Mouse (Mus musculus) heart, embryonic 11.5 days (tissue): ENCODE results near the gene Ampd3. TPM values are rescaled to one million over a fixed set of nuclear protein-coding genes. Genes with fewer than 3 reads are reported as not detected.

Experiments
- ATAC-seq: fragments of 200-750 bp; cut with Nextera tagmentation; replicated peaks from 2 replicates; pipeline ENCODE4 v1.8.0; 2017; ENCODE audit warnings: moderate library complexity; ENCODE audit not compliant: insufficient number of reproducible peaks, low FRiP score, low TSS enrichment
- H3K27ac ChIP-seq: fragments of 300-500 bp; sonication (generic); 2 replicates; pipeline ENCODE4 v1.5.1; 2014; ENCODE audit warnings: mild to moderate bottlenecking, low read depth, low read length
- H3K27me3 ChIP-seq: fragments of 300-500 bp; sonication (generic); 2 replicates; pipeline ENCODE4 v1.6.1; 2014; ENCODE audit warnings: mild to moderate bottlenecking, low read length, mixed read lengths; ENCODE audit not compliant: control insufficient read depth, insufficient read depth
- H3K36me3 ChIP-seq: fragments of 300-500 bp; sonication (generic); 2 replicates; pipeline ENCODE4 v1.6.1; 2014; ENCODE audit warnings: mild to moderate bottlenecking, low read length, moderate library complexity, mixed read lengths; ENCODE audit not compliant: control insufficient read depth, insufficient read depth
- H3K4me1 ChIP-seq: fragments of 300-500 bp; sonication (generic); 2 replicates; pipeline ENCODE4 v1.6.1; 2014; ENCODE audit warnings: low read length; ENCODE audit not compliant: control insufficient read depth, insufficient read depth
- H3K4me2 ChIP-seq: fragments of 300-500 bp; sonication (generic); 2 replicates; pipeline ENCODE4 v1.6.1; 2014; ENCODE audit warnings: mild to moderate bottlenecking, moderate library complexity
- H3K4me3 ChIP-seq: fragments of 300-500 bp; sonication (generic); 2 replicates; pipeline ENCODE4 v1.5.1; 2014; ENCODE audit warnings: low read depth, low read length
- H3K9ac ChIP-seq: fragments of 300-500 bp; sonication (generic); 2 replicates; pipeline ENCODE4 v1.6.1; 2014; ENCODE audit warnings: mild to moderate bottlenecking, low read depth, low read length, moderate library complexity
- H3K9me3 ChIP-seq: fragments of 300-500 bp; sonication (generic); replicated peaks from 2 replicates; pipeline ENCODE4 v1.6.1; 2016; ENCODE audit warnings: low read length; ENCODE audit not compliant: control insufficient read depth
- WGBS: fragments of 180-500 bp; shearing (Covaris S2); extraction: QIAGEN DNeasy Blood & Tissue Kit; methylation state at CpG from one replicate; pipeline ENCODE4 v1.1.7; 2014; ENCODE audit not compliant: insufficient replicate concordance; 5-methylcytosine and 5-hydroxymethylcytosine counted together
- polyA plus RNA-seq: library from polyadenylated mRNA; unstranded; fragments of >200 nt; fragmentation: Nextera tagmentation; extraction: Ambion mirVana; gene quantifications from 2 replicates; pipeline ENCODE4 v1.2.1, GENCODE M21; 2014

Gene Ampd3
- polyA plus RNA-seq, 1 experiment from 2014 or later: 8.9 TPM

DNA sequence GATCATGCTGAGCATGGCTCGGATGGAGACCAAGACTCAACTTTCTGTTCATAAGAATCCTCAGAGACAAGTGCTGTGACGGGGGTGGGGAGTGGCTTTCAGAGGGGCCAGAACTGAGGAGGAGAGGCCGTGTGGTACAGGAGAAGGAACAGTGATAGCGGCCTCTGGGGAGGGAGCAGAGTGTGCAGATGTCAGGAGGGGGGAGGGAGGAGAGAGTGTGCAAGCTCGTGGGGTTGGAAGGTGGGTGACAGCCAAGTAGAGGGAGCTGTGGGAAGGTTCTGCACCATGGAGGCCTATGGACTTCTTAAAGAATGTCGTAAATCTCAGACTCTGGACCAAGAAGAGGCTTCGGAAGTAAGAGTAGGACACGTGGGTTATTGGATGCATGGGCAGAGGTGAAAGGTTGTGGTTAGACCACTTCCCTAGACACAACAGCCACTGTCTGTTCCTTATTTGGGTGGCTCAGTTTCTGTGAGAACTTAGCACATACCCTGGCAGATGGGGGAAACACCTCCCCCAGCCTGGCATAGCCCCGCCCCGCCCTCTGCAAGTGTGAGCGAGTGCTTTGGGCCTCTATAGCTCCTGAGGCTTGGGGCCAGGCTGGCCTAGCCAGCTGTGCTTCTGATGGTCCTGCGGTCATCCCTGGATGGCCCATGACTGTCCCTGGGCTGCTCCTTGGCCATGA is 28.5 kb downstream of the Ampd3 start:
- WGBS: 69% methylated on average over 12 of the region's 12 CpGs
- Histone ChIP-seq H3K27ac (no peak overlapping the region), H3K9ac (no peak overlapping the region), H3K9me3 (no peaks in the 10 kb centered on the region), H3K4me1 (no peaks in the 10 kb centered on the region), H3K4me2 (no peak overlapping the region), H3K27me3 (no peaks in the 10 kb centered on the region), H3K4me3 (no peak overlapping the region), H3K36me3 (no peaks in the 10 kb centered on the region)
- ATAC-seq: no peak

DNA sequence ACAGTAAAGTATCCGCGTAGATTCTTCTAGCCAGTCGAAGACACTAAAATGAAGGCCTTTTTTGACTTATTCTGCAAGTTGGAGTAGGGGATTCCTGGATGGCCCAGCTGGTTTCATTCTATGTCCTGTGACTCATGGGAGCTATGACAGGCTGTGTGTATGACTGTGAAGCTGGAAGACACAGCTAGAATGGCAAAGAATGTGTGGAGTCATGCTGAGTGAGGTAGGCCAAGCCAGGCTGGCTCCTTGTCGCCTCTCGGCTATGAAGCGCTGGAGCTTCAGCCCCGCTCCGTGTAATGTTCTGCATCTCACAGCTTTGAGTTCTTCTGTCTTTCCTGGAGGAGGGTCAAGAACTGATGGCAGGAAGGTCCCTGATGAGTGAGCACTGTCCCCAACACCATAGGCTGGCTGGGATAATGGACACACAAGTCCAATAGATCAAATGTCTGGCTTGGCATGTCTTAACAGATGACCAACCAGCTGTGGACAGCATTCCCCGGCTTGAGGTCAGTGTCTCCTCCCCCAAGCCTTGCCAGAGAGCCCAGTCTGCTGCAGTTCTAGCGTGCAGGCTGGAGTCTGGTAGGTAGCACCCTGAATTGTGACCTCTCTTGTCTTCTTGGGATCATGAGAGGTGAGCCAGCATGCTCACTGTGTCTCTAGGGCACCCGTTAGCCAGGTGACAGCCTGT is 29.9 kb downstream of the Ampd3 start:
- H3K4me2 ChIP-seq: no peak overlapping the region
- H3K9ac ChIP-seq: no peak overlapping the region
- H3K36me3 ChIP-seq: no peaks in the 10 kb centered on the region
- H3K4me3 ChIP-seq: no peak overlapping the region
- ATAC-seq: no peak
- WGBS: 71% methylated on average over 11 of the region's 11 CpGs
- no peak overlapping the region for H3K27ac ChIP-seq
- no peaks in the 10 kb centered on the region for H3K4me1 ChIP-seq
- H3K9me3 ChIP-seq: no peaks in the 10 kb centered on the region
- no peaks in the 10 kb centered on the region for H3K27me3 ChIP-seq

DNA sequence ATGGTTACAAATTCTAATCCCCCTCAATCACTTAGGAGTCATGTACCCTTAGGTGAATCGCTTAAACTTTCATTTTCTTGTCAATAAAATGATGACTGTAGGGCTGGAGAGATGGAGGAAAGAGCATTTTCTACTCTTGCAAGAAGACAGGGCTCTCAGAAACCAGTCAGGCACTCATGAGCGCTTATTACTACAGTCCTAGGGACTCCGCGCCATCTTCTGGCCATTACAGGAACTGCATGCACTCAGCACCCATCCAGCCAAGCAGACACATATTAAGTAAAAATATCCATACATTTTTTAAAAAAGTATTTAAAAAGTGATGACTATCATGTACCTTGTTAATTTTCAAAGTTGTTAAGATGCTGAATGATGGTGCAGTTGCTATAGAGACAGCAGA is 33.0 kb downstream of the Ampd3 start:
- no peak overlapping the region for H3K4me3 ChIP-seq
- no peak overlapping the region for H3K27ac ChIP-seq
- no peak overlapping the region for H3K4me2 ChIP-seq
- no peaks in the 10 kb centered on the region for H3K4me1 ChIP-seq
- H3K36me3 ChIP-seq: no peaks in the 10 kb centered on the region
- H3K9ac ChIP-seq: no peak overlapping the region
- no peaks in the 10 kb centered on the region for H3K27me3 ChIP-seq
- WGBS: 2% methylated on average over 4 of the region's 4 CpGs
- H3K9me3 ChIP-seq: no peaks in the 10 kb centered on the region
- no peak for ATAC-seq

DNA sequence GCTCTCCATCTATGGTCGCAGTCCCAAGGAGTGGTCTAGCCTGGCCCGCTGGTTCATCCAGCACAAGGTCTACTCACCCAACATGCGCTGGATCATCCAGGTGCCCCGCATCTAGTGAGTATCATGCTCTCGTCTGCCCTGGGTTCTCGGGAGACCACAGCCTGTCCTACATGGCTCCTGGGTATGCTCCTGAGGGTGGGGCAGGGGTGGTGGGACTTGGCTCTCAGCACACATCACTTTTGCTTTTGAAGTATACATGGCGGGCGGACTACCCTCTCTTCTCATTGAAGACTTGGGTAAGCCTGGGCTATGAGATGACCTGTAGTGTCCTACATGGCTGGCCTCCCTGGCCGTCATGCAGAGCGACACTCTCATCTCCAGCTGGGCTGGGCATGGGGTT is 35.1 kb downstream of the Ampd3 start:
- H3K4me2 ChIP-seq: no peak overlapping the region
- no peak overlapping the region for H3K4me3 ChIP-seq
- H3K4me1 ChIP-seq: no peaks in the 10 kb centered on the region
- no peaks in the 10 kb centered on the region for H3K9me3 ChIP-seq
- H3K9ac ChIP-seq: no peak overlapping the region
- H3K36me3 ChIP-seq: no peaks in the 10 kb centered on the region
- H3K27ac ChIP-seq: no peak overlapping the region
- H3K27me3 ChIP-seq: no peaks in the 10 kb centered on the region
- no peak for ATAC-seq
- WGBS: 88% methylated on average over 10 of the region's 10 CpGs

DNA sequence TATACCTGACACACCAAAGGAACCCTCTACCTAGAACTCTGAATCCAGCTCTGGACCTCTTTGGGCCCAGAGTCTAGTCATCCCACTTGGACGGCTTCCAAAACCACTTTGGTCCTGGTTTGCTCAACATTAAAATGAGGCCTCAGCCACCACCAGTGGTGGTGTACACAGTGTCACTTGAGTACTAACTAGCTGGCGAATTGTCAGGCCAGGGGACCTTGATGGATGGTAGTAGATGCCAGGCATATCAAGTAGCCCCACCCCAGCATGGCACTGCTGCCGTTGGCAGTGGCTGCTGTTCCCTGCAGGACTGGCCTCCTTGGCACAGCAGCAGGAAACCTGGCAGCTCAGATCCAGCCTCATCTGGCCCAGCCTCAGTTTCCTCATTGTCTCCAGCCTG is 36.3 kb downstream of the Ampd3 start:
- ATAC-seq: no peak
- 0 out of 2 replicates have a peak overlapping the region, but pooled peaks have one; percentile 10 for H3K9ac ChIP-seq
- H3K4me3 ChIP-seq: no peak overlapping the region
- no peaks in the 10 kb centered on the region for H3K27me3 ChIP-seq
- WGBS: 86% methylated on average over 3 of the region's 3 CpGs
- H3K4me1 ChIP-seq: no peaks in the 10 kb centered on the region
- no peak overlapping the region for H3K4me2 ChIP-seq
- H3K9me3 ChIP-seq: no peaks in the 10 kb centered on the region
- no peaks in the 10 kb centered on the region for H3K36me3 ChIP-seq
- H3K27ac ChIP-seq: no peak overlapping the region

DNA sequence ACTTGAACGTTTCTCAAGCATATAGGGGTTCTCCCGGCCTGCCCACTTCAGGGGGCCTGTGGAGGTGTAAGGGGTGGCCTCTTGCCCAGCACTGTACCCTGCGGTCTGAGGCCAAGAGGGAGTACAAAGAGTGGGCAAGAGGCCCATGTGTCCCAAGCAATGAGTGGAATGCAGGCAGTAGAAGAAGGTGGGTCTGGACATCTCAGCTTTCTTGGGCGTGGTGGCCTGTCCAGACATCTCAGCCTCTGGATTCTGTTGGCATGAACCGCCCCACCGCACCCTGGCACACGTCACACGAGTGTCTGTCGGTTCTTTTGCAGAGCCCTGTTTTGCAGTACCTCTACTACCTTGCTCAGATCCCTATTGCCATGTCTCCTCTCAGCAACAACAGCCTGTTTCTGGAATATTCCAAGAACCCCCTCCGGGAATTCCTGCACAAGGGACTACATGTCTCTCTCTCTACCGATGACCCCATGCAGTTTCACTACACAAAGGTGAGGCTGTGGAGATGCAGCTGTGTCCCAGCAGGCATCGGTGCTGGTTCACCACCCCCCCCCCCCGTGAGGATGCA is 39.5 kb downstream of the Ampd3 start:
- WGBS: 86% methylated on average over 13 of the region's 13 CpGs

DNA sequence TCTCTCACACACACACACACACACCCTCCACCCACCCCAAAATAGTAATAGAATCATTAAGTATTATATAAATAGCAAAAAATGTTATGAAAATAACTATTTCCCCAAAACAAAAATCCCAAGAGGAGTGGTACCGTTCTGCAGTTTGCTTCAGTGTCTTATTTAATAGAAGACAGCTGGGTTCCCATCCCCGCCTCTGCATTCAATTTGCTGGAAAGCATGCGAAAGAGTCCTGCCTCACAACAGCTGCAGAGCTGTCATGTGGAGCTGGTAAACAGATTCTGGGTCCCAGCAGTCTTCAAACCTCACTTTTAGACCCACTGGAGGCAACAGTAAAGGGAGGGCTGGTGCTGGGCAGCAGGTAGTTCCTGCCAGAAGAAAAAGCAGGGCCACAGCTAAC is 41.0 kb downstream of the Ampd3 start:
- Histone ChIP-seq H3K9me3 (no peaks in the 10 kb centered on the region), H3K4me3 (no peak overlapping the region), H3K4me2 (no peak overlapping the region), H3K4me1 (no peaks in the 10 kb centered on the region), H3K27me3 (no peaks in the 10 kb centered on the region), H3K9ac (no peak overlapping the region), H3K27ac (no peak overlapping the region), H3K36me3 (peaks cover 3% of the 10 kb centered on the region; the same call in 1 of the 2 replicates)
- WGBS: 77% methylated on average over 3 of the region's 3 CpGs
- no peak for ATAC-seq

More for the DNA sequence above, 39.5 kb downstream of the Ampd3 start:
- Histone ChIP-seq H3K27me3 (no peaks in the 10 kb centered on the region), H3K9me3 (no peaks in the 10 kb centered on the region), H3K4me3 (no peak overlapping the region), H3K4me1 (no peaks in the 10 kb centered on the region), H3K9ac (no peak overlapping the region), H3K27ac (no peak overlapping the region), H3K36me3 (peaks cover 3% of the 10 kb centered on the region; the same call in 1 of the 2 replicates), H3K4me2 (no peak overlapping the region)
- ATAC-seq: no peak

DNA sequence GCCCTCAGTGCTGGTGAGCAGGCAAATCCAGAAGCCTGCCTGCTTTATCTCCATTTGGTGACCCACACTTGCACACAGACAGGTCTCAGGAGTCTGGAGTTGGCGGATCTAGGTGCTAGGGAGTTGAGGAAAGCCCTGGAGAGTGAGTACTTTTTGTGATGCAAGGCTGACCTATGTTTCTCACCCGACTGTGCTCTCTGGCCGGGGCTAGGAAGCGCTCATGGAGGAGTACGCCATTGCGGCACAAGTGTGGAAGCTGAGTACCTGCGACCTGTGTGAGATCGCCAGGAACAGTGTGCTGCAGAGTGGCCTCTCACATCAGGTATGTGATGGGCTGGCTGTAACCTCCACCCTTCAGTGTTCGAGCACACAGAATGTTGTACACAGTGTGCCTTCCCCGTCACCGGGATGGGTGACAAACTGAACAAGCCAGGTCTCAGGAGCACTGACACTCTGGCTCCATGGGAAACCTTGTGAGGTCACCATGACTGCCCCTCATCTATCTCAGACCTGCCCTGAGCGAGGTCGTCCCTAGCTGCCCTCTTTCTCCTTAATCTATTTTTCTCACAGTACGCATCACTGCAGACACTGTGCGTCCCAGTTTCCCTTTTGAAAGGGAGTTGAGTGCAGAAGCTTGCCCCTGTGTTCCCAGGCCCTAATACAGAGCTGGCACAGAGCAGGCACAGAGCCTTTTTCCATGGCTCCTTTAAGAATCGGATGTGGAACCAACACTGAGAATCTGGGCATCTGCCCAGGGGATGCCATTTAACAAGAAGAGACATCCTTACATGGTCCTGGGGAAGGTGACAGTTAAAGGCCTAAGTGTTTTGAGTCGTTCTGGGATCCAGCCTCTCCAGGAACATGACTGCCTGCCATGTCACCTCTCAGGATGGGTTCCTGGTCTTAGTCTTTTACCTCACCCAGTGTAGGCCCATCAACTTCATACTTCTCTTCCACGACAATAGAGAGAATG is 41.9 kb downstream of the Ampd3 start:
- Histone ChIP-seq H3K9me3 (no peaks in the 10 kb centered on the region), H3K4me2 (no peak overlapping the region), H3K4me3 (no peak overlapping the region), H3K36me3 (peaks cover 3% of the 10 kb centered on the region; the same call in 1 of the 2 replicates), H3K9ac (no peak overlapping the region), H3K4me1 (no peaks in the 10 kb centered on the region), H3K27me3 (no peaks in the 10 kb centered on the region), H3K27ac (no peak overlapping the region)
- no peak for ATAC-seq
- 80% methylated on average over 18 of the region's 18 CpGs for WGBS
